Mouse (Mus musculus) myocyte (in vitro differentiated cells): ENCODE results near the gene Scfd2. TPM values are rescaled to one million over a fixed set of nuclear protein-coding genes. Genes with fewer than 3 reads are reported as not detected.
A peak's percentile ranks its signal among the peaks of the same experiment; 100 is the strongest.

Experiments
- H3K27me3 ChIP-seq: one replicate; pipeline ENCODE4 v1.6.1; 2011; ENCODE audit not compliant: control insufficient read depth, insufficient read depth, insufficient read length
- H3K36me3 ChIP-seq: one replicate; pipeline ENCODE4 v1.6.1; 2011; ENCODE audit not compliant: control insufficient read depth, insufficient read depth
- H3K4me2 ChIP-seq: one replicate; pipeline ENCODE4 v1.6.1; 2011; ENCODE audit warnings: low read depth, control low read depth
- H3K4me3 ChIP-seq: one replicate; pipeline ENCODE4 v1.5.1; 2011; ENCODE audit warnings: mild to moderate bottlenecking, control low read depth, moderate library complexity
- H3K79me2 ChIP-seq: one replicate; pipeline ENCODE4 v1.6.1; 2011; ENCODE audit not compliant: control insufficient read depth, insufficient read depth
- H3ac ChIP-seq: one replicate; pipeline ENCODE4 v1.6.1; 2011; ENCODE audit not compliant: control insufficient read depth, insufficient read length
- CEBPB ChIP-seq: IDR thresholded peaks from 2 replicates; pipeline ENCODE4 v1.6.1; 2011; ENCODE audit warnings: mild to moderate bottlenecking, moderate library complexity; ENCODE audit not compliant: poor library complexity, insufficient read depth, severe bottlenecking
- E2F4 ChIP-seq: IDR thresholded peaks from one replicate; pipeline ENCODE4 v1.6.1; 2011; ENCODE audit warnings: mild to moderate bottlenecking, control low read depth, moderate library complexity; ENCODE audit not compliant: insufficient read depth
- MAX ChIP-seq: IDR thresholded peaks from one replicate; pipeline ENCODE4 v1.6.1; 2011; ENCODE audit warnings: low read depth, mild to moderate bottlenecking, control low read depth
- MYOD1 ChIP-seq, 3 experiments: IDR thresholded peaks; one replicate each; pipeline ENCODE4 v1.6.1; 2011; ENCODE audit warnings: control low read depth in 2 of 3, low read depth in 2 of 3, mild to moderate bottlenecking in 2 of 3, moderate library complexity in 1 of 3; ENCODE audit not compliant: insufficient read length in 2 of 3, control insufficient read depth in 1 of 3
- MYOG ChIP-seq, 3 experiments: IDR thresholded peaks; one replicate each; pipeline ENCODE4 v1.6.1; 2011; ENCODE audit warnings: control low read depth in 2 of 3, low read depth in 2 of 3, mild to moderate bottlenecking in 2 of 3; ENCODE audit not compliant: insufficient read length in 2 of 3, control insufficient read depth in 1 of 3, insufficient read depth in 1 of 3
- POLR2A ChIP-seq: IDR thresholded peaks from one replicate; pipeline ENCODE4 v1.6.1; 2011; ENCODE audit warnings: low read depth, mild to moderate bottlenecking, control low read depth, moderate library complexity; ENCODE audit not compliant: insufficient read length
- POLR2AphosphoS2 ChIP-seq: IDR thresholded peaks from one replicate; pipeline ENCODE4 v1.6.1; 2011; ENCODE audit warnings: low read depth, control low read depth; ENCODE audit not compliant: insufficient read length
- REST ChIP-seq: IDR thresholded peaks from one replicate; pipeline ENCODE4 v1.6.1; 2011; ENCODE audit warnings: mild to moderate bottlenecking, control low read depth, moderate library complexity; ENCODE audit not compliant: insufficient read depth, insufficient read length
- SRF ChIP-seq: IDR thresholded peaks from one replicate; pipeline ENCODE4 v1.6.1; 2011; ENCODE audit warnings: low read depth; ENCODE audit not compliant: control insufficient read depth, insufficient read length
- TCF12 ChIP-seq: IDR thresholded peaks from one replicate; pipeline ENCODE4 v1.6.1; 2011; ENCODE audit warnings: mild to moderate bottlenecking, control low read depth; ENCODE audit not compliant: poor library complexity, insufficient read depth, severe bottlenecking
- TCF3 ChIP-seq: IDR thresholded peaks from one replicate; pipeline ENCODE4 v1.6.1; 2011; ENCODE audit warnings: low read depth, control low read depth; ENCODE audit not compliant: insufficient read length
- USF1 ChIP-seq: IDR thresholded peaks from one replicate; pipeline ENCODE4 v1.6.1; 2011; ENCODE audit warnings: low read depth, mild to moderate bottlenecking, control low read depth, moderate library complexity
- polyA plus RNA-seq: library from polyadenylated mRNA; unstranded; fragments of >200 nt; fragmentation: generic; extraction: Trizol; gene quantifications from one replicate; pipeline ENCODE4 v1.2.1, GENCODE M21; 2012; ENCODE audit warnings: missing spikeins

The Scfd2 gene
- polyA plus RNA-seq, 1 experiment = 7.8 TPM

DNA sequence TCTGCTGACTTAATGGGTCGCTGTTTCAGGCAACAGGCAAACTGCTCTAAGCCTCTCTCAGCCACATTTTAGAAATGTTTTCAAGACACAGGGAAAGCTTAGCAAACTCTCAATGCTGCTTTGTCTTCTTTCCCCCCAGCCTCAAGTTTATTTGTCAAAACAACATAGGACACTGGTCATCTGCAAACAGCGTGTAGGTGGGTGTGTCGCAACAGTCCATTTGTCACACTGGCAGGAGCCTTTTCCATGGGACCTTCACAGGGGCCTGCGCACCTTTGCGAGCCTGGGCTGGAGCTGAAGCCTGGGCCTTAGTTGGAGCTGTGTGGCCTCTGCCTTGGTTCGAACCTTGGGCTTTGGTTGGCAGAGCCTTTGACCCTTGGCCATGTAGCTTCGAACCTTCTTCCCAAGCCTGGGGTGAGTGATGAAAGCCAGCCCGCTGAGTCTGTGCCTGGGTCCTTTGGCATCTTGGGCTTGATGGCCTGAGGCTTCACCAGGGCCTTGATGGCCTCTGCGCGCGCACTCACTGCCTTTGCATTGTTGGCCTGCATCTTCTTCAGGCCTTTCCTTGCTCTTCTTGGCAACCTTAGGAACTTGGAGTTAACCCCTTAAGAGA is 215.1 kb downstream of the Scfd2 start:
- TF ChIP-seq MAX (no peak), TCF12 (no peak), SRF (no peak), POLR2A (no peak), USF1 (no peak)
- Histone ChIP-seq H3ac (no peak overlapping the region), H3K4me2 (no peak overlapping the region), H3K4me3 (no peak overlapping the region), H3K27me3 (no peaks in the 10 kb centered on the region), H3K36me3 (no peaks in the 10 kb centered on the region), H3K79me2 (no peaks in the 10 kb centered on the region)

DNA sequence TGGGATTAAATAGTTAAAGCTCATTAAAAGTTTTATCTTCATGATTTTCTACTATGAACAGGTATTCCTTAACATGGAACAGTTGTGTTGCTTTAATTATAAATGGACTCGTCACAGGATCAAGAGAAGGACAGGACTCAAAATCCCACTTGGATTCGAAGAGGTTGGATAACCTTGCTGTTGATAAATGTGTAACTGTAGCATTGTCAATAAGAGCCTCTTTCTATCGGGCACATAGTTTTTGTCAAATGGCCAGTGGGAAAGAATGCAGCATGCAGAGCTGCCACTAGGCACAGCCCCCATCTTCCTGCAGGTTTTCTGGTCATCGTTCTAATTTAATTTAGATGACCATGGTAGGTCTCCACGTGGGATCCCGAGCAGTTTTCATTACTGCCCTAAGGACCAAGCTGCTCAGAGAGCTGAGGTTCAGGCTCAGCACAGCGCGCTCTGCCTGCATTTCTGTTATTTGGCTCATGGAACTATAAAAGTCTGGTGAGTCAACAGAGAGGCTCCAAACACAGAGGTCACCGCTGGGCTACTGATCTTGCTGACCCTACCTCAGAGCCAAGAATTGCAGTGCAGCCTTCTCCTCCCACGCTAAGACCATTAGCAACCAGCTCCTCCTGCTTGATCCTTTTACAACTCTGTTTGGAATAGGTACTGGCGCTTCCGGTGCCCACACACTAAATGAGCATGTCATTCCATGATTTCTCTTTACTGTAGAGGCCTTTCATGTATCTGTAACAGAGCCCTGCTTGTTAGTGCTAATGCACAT is 215.9 kb downstream of the Scfd2 start:
- TF ChIP-seq MYOD1 (IDR thresholded peaks at IDR 0.05; ENCODE audit: control insufficient read depth in 1 of 3, insufficient read length in 2 of 3, low read depth in 2 of 3) (no peak), POLR2A (no peak), TCF3 (no peak), POLR2AphosphoS2 (no peak), E2F4 (no peak), USF1 (no peak), MAX (no peak), MYOG (IDR thresholded peaks at IDR 0.05; ENCODE audit: control insufficient read depth in 1 of 3, insufficient read depth in 1 of 3, insufficient read length in 2 of 3, low read depth in 2 of 3) (no peak), CEBPB (no peak), SRF (no peak), TCF12 (no peak), REST (no peak)
- Histone ChIP-seq H3K79me2 (no peaks in the 10 kb centered on the region), H3K27me3 (no peaks in the 10 kb centered on the region), H3ac (no peak overlapping the region), H3K4me2 (peak overlapping the region; percentile 34), H3K4me3 (no peak overlapping the region), H3K36me3 (no peaks in the 10 kb centered on the region)

DNA sequence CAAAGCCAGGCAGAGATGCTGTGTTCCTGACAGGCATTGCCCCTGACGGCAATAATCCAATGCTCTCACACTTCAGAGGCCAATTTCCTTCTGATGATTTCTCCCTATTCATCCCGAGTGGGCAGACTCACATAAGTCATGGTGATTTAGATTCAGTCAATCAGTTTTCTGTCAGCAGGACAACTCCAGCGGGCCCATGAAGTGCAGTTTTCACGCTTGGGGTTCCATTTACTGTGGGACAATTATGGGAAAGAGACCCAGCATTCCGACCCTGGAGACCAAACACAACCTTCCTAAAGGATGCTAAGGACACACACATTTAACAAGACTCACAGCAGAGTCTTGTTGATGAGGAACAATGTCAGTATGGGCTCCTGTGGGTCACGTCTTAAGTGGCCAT is 217.1 kb downstream of the Scfd2 start:
- H3K4me2 ChIP-seq = no peak overlapping the region
- H3ac ChIP-seq = no peak overlapping the region
- no peak for TF ChIP-seq E2F4
- no peak for TF ChIP-seq POLR2A
- TF ChIP-seq REST = no peak
- no peak for TF ChIP-seq SRF
- TF ChIP-seq POLR2AphosphoS2 = no peak
- no peak for TF ChIP-seq USF1
- TF ChIP-seq TCF12 = no peak
- TF ChIP-seq MYOG (IDR thresholded peaks at IDR 0.05; ENCODE audit: control insufficient read depth in 1 of 3, insufficient read depth in 1 of 3, insufficient read length in 2 of 3, low read depth in 2 of 3) = no peak
- no peak for TF ChIP-seq CEBPB
- no peak for TF ChIP-seq MYOD1 (IDR thresholded peaks at IDR 0.05; ENCODE audit: control insufficient read depth in 1 of 3, insufficient read length in 2 of 3, low read depth in 2 of 3)
- no peak for TF ChIP-seq TCF3
- no peak for TF ChIP-seq MAX
- no peak overlapping the region for H3K4me3 ChIP-seq
- H3K79me2 ChIP-seq = no peaks in the 10 kb centered on the region
- H3K27me3 ChIP-seq = no peaks in the 10 kb centered on the region
- H3K36me3 ChIP-seq = no peaks in the 10 kb centered on the region

DNA sequence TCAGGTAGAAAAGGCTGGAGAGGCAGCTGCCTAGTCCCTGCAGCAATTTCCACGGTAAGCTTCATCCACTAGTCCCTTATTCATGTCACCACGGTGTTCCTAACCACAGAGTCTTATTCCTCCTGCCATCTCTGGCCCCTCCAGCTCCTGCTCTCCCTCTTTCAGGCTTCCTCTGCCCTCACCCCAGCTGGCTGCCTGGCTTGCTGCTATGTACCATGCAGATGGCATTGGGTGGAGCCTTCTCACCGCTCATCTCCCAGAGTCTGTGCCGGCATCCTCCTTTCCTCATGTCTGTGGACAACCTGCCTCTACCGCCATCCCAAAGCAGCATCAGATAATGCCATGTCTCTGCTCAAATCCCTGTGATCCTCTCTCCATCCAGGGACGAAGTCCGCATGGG is 218.0 kb downstream of the Scfd2 start:
- Histone ChIP-seq H3K4me3 (no peak overlapping the region), H3K27me3 (no peaks in the 10 kb centered on the region), H3K79me2 (no peaks in the 10 kb centered on the region), H3K36me3 (no peaks in the 10 kb centered on the region), H3ac (no peak overlapping the region), H3K4me2 (no peak overlapping the region)
- TF ChIP-seq POLR2A = no peak
- TF ChIP-seq TCF12 = no peak
- no peak for TF ChIP-seq E2F4
- no peak for TF ChIP-seq MAX
- no peak for TF ChIP-seq REST
- TF ChIP-seq TCF3 = no peak

DNA sequence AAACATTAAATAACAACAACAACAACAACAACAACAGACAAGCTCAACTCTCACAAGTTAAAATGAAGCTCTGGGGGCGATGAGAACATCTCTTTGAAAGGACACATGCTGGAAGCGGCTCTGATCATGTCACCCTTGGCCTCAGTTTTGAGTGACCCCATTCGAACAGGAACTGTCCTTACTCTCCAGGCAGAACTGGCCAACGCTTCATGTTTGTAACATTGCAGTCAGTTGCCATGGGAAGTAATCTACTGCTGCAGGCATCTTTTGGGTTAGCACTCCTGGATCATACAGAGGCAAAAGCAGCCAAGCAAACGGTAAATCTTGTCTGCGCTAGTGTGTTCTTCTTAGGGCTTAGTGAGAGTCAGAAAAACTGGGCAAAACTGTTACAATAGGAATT is 219.7 kb downstream of the Scfd2 start:
- no peaks in the 10 kb centered on the region for H3K36me3 ChIP-seq
- no peak overlapping the region for H3K4me3 ChIP-seq
- H3K27me3 ChIP-seq = no peaks in the 10 kb centered on the region
- H3ac ChIP-seq = no peak overlapping the region
- H3K4me2 ChIP-seq = no peak overlapping the region
- H3K79me2 ChIP-seq = no peaks in the 10 kb centered on the region
- TF ChIP-seq MAX = no peak
- no peak for TF ChIP-seq REST
- no peak for TF ChIP-seq CEBPB
- TF ChIP-seq TCF3 = no peak
- TF ChIP-seq SRF = no peak
- TF ChIP-seq MYOG (IDR thresholded peaks at IDR 0.05; ENCODE audit: control insufficient read depth in 1 of 3, insufficient read depth in 1 of 3, insufficient read length in 2 of 3, low read depth in 2 of 3) = no peak
- TF ChIP-seq MYOD1 (IDR thresholded peaks at IDR 0.05; ENCODE audit: control insufficient read depth in 1 of 3, insufficient read length in 2 of 3, low read depth in 2 of 3) = no peak
- TF ChIP-seq USF1 = no peak
- TF ChIP-seq POLR2AphosphoS2 = no peak
- no peak for TF ChIP-seq POLR2A
- no peak for TF ChIP-seq E2F4
- no peak for TF ChIP-seq TCF12
